Mouse (Mus musculus) retina, adult 2 months (tissue): Measurements from ENCODE around the gene Cbx8.

Source experiments
- DNase-seq: peaks from one replicate; pipeline ENCODE4 v3.0.0-alpha.2; 2012; ENCODE audit warnings: low read depth, low spot score

Gene Cbx8

DNA sequence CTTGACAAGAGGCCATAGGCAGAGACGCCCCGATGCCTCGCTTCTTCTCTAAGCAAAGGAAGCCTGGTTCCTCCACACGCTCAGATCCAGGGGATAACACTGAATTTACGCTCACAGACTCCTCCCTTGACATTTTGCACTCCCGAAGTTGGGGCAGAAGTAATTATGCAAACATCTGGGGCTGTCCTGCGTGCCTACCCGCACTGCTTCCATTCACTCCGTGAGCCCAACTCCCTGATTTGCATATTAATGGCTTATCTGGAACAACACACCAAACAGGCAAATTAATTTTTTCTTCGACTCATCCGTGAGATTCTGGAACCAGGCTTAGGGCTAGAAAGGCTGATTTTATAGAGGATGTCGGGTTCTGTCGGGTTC, 7.4 kb upstream of the Cbx8 start:
- DNase-seq: no peak

DNA sequence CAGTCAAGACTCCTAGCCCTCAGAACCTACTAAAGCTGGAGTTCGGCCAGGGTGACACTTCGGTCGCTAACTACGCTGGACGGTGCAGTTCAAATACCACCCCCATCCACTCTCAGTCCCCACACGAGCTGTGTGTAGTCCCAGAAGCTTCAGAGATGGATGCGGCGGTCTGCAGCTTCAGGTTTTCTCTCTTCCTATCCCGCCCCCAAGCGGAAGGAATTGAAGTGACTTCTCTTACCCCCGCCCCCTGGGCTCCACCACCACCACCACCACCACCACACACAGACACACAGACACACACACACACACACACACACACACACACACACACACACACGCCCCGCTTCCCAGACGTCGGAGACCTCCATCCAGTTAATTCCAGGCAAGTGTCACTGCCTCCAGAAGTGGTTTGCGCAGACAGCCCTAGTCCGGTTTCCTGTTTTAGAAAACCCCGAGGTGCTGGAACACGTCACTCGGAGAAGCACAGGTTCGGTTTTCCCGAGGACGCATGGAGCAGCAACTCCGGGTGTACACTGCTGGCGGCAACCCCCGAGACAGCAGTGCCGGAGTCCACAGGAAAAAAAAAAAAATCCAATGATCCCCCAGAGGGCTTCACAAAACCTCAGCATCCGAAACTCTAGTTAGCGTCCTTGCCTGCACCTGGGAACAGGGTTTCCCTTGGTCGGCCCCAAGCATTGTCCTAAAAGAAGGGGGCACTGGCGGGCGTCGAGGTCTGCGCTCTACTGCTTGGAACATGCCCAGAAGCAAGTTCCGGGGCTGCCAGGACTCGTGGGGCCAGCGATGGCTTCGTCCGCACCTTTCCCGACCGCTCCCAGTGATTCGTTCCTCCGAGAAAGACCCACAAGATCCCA, 6.7 kb upstream of the Cbx8 start:
- DNase-seq: no peak

DNA sequence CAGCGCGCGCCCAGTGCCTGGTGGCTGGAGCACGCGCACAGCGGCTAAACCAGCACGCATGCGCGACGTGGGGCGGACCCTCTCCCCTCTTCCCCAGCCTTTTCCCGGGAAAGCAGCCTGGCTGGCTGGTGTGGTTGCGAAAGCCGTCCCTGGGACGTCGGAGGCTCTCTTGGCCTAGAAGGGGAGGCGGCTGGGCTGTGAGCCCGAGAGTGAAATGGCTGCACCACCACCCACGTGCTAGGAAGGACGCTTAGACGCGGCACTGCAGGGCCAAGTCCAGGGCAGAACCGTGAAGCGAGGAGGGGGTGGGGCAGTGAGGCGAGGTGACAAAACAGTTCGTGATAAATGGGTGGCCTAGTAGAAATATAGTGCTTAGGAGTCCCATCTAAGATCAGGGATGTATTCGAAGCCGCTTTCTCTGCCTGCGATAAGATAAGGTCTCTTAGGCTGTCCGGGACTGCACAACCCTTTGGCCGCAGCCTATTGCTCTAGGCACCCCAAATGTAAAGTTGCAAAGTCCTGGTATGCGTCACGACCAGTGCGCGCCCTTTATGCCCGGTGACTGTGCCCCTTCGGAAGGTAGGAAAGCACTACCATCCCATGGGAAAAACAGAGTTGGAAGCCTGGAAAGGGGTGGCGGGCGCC, 6.0 kb upstream of the Cbx8 start:
- no peak for DNase-seq

DNA sequence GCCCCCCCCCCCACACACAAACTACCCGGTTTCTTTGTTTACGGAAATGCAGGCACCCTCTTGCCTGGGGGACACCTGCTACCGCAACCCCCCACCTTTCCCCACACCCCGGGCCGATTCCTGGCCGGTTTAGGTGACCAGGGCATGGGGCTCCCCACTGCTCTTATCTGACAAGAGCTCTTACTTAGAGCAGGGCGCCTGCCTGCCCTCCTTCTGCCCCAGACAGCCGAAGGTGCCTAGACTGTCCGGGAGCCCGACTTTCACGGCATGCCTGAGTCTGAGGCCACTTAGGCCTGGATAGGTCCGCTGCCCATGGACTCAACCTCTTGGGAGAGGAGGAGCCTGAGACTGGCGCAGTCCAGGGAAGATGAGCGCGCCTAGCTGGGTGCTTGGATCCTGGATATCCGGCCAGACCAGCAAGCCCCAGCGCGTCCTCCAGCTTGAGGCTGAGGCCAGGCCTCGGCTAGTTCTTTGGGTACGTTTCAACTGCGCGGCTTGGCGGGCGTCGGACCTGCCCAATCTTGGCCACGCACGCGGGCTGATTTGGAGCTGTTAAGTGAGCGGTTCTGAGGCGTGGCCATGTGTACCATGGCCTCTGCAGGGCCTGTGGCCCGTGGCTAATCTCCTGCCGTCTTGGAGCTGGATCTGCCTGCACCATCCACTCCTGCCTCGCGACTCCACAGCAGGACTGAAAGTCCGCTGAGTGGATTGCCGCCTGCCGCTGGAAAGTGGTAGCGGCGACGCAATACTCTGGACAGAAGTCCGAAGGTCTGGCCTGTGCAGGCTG, 4.0 kb upstream of the Cbx8 start:
- no peak for DNase-seq

DNA sequence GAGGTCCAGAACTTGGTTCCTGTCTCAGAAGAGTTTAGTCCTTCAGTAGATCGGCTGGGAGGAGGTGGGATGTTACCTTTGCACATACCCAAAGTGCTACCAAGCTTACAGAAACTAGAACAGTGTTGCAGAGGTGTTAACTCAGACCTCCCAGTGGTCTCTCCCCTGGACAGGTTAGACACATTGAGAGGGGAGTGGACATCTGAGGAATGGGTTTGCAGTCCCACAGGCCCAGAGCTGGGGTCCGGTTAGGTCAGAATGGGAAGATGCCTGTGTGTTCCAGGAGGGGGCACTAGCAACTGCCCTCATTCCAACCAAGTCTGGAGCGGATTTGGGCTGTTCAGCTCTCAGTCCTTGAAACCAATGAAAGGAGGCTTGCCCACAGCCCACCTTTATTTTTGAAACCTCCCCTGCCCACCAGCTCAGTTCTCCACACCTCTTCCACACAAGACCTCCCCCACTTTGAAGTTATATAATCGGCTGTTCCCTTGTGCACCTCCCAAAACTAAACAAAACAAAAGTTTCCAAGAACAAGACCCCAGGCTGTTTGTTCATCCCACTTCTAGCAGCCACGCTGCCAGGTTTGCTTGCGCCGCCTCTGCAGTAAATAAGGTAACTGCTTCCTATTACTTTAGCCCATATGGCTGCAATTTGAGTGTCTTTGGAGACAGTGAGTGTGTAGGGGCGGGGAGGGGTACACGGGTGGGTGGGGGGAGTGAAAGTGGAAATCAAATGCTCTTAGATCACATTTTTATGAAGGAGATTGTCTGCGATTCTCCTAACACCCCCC, 3.2 kb upstream of the Cbx8 start:
- no peak for DNase-seq

DNA sequence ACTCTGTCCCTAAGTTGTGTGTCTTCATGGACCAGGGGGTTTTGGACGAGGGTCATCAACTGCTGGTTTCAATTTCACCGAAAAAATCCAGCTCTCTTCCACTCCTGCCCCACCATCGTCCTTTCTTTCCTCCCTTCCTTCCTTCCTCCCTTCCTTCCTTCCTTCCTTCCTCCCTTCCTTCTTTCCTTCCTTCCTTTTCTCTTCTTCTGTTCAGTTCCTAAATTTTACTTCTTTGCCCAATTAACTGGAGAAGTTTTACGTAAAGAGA, 2.4 kb upstream of the Cbx8 start:
- no peak for DNase-seq

DNA sequence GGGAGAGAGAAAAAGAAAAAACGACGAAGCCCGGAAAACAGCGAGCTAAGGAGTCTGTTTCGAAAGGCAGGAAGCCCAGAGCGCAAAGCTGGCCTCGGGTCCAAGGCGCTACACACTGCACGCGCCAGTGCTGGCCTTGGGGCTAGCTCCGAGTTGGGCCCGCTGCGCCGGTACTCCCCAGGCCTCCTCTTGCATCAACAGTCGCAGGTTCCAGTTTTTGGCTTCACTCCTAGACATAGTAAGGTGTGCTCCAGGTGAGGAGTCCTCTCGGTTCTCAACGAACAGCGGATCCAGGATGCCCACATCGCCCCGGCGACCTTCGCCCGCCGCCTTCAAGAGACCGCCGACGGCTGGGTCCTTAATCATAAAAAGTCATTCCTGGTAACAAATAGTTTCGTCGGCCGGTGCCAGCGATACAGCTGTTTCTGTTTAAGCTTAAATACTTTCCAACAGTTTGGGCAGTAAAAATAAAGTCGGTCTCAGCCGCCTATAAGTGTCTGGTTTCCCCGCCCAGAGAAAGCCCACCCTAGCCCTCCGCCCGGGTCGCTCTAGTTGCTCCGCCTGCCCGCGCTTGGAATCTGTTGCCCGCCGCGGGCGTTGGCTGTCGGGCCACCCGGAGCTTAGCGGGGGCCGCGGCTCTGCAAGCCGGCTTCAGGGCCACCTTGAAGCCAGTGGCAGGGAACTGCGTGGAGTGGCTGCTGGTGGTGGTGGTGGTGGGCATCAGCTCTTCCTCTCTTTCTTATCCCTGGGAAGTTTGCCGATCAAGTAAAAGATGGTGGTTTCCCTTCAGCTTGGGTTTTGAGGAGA, 1.9 kb upstream of the Cbx8 start:
- DNase-seq: no peak

DNA sequence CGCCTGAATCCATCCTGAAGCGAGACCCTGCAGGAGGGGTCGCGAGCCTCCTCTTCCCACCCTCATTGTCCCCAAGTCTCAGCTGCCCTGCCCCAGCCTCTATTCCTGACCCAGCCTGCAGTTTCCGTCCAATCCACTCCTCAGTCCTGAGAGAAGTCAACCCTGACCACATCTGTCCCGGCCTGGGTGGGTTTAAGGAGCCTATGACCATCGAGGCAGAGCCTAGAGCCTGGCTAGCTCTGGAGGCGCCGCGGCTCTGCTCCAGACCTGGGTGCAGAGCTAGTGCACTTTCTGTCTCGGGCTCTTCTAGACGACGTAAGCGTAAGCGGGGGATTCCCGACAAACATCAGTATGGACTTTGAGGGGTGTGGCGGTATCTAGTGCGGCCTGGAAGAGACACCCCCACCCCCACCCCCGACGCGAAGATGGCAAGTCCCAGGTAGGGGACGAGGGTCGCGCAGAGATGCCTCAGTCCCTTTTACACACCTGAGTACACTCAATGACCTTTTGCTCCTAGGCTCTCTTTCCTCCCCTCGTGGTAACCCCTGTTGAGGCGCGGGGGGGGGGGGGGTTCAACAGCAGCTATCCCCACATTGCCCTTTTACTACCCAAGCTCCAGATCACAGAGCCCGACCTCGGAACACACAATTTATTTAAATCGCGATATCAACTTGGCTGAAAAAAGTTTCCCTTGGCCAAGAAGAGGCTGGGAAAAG, 1.1 kb upstream of the Cbx8 start:
- no peak for DNase-seq

DNA sequence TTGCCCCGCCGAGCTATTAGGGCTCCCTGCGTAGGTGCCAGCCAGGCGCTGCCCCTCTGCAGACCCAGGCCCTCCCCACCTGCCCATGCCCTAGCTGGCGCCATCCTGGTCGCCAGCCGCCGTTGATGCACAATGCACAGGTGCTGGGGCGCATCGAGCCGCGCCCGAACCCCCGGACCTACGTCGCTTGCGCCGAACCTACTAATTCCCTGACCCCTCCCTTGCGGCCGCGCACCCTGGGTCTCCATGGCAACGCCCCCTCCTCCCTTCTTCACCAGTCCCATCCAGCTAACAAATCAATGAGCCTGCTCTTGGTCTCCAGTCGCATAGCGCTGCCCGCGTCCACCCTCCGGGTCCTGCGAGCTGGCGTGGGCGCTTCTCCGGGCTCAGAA, 552 bp upstream of the Cbx8 start:
- DNase-seq: no peak

DNA sequence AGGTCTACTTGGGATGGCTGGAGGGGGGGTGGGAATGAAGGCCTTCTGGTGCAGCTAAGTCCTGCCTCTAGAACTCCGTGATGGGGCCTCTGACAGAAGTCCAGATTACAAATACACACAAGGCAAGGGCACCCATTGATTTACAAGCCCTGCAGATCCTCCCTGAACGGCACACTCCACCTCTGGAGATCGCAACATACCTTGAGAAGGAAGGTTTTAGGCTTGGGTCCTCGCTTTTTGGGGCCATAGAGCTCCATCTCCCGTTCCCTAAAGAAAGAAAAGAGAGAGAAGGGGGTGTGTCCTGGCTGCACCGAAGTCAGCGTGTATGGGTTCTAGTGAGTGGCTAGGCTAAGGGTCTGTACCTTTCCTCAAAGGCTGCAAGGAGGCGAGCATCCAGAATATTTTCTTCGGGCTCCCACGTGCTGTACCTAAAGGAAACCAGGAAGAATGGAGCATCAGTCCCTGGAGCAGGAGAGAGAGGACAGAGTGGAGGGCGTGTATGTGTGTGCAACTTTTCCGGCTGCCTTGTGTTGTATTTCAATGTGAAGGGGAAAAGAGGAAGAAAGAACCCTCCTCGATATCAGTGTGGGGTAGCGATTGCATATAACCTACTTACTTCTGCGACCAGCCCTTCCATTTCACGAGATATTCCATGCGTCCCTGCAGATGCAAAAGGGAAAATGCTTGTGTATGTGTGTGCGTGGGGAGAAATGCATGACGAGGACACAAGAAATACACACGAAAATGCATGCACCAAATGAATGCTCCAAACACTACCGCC, 847 bp downstream of the Cbx8 start:
- no peak for DNase-seq

DNA sequence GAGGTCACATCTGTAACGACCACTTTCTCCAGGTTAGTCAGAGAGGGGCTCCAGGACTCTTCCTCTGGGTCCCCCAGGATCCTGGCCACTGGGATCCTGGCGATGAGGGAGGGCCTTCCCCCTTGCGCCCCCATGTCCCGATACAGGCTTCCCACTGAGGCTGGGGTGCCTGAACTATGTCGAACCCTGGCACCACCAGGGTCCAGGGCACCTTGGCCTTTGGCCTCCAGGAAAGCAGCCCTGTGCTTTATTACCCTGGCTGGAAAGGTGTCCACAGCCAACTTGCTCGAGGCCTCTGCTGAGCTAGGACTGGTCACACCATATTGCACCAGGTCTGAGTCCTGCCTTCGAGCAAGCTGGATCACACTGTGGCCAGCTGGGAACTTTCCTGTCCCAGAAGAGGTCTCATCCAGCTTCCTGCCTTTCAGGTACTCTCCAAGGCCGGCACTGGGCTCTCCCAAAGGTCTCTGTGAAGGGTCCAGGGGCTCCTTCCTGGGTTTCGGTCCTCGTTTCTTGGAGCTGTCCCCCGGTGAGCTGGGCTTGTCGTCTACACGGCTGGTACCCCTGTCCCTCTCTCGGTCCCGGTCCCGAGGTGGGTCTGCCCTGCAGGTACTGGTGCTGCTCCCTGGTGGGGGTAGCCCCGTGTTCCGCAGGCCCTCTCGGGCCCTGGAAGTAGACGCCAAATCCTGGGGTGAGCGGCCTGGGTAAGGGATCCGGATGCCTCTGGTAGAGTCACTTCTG, 1.9 kb downstream of the Cbx8 start:
- DNase-seq: no peak

DNA sequence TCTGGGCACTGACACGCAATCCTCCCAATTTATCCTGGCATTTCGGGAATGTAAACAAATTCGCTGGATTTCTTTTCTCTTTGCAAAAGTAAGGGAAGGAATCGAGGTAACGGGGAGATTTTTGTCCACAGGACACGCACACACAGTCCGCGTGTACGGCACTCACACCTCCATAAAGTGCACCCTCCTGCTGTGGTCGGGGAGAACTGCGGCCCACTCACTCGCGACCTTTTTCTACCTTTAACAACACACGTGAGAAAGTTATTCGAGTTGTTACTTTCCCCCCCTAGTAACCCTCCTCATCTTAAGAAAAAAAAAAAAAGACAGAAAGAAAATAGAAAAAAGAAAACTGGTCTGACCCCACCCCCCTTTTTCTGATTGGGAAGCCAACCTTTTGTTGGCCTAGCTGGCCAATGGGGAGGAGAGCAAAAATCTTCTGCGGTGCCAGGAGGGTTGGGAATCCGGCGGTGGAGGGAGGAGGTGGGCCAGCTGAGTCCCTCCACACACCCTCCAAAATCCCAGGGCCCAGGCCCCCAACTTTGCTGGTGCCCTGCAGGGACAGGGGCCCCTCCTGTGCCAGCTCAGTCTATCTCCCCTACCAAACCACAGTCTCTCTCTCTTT, 2.9 kb downstream of the Cbx8 start:
- DNase-seq: no peak

DNA sequence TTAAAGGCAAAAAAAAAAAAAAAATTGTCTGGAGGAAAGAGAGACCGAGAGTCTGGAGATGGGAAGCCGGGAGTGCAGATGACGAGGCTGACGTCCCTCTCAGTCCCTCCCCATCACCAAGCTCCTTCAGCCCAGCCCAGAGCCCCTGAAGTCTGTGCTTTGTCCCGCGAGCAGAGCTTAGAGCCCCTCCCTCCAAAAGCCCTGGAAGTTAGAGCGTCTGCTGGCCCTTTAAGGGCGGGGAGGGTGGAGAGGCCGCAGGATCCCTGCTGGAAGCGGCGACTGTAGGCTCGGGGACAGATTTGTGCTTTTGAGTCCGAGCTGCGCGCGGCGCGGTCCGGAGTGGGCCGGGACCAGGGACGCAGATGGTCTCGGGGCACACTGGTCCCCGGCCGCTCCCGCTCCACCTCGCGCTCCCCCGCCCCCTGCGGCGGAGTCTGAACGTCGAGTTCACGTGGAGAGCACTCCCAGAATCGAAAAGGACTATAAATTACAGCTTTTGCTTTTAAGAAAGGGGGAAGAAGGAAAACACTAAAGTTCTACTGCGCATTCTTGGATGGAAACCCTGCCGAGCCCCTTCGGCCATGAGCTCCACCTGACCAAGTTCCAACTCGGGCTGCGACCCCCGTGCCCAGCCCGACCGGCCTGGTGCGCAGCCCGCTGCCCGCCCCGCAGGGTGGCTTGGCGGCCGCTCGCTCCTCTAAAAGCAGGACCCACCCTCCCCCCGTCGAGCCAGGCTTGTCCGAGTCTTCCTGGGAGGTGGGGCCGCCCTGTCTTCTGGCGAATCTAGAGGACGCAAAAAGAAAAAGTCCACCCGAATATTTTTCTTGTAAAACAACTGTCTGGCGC, 3.6 kb downstream of the Cbx8 start:
- DNase-seq: no peak

DNA sequence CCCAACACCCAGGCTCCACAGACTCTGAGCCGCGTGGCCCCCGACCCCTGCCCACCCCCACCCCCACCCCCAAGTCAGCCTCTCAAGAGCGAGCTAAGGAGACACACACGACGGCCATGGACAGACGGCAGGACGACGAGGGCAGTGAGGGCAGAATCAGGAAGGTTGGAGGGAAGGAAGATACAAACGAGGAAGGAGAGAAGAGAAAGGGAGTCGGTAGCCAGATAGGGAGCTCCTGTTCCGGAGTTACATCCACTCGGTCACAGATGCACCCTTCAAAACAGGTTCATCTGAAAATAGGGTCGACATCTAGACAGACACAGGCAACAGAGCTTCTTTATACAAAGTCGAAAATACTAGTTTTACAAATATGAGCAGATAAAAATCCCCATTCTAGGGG, 4.3 kb downstream of the Cbx8 start:
- DNase-seq: no peak

DNA sequence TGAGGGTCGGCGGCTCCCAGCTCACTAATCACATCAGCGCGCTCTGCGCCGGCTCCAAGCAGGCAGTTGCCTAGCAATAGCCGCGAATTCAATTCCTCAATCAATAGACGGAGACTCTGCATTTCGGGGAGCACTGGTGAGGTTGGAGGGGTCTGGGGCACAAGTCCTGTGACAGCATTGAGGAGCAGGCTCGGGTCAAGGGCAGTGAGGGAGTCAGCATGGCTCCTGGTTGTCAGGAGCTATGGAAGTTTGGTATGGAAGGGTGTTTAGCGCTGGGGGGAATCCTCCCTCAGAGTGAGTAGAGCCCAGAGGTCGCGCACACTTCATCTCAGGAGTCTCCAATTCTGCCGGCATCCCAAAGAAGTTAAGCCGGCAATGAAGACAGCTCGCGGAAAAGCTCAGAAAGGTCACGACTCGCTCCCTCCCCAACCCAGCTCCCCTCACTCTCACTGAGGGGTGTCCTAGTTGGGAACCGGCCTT, 5.0 kb downstream of the Cbx8 start:
- no peak for DNase-seq

DNA sequence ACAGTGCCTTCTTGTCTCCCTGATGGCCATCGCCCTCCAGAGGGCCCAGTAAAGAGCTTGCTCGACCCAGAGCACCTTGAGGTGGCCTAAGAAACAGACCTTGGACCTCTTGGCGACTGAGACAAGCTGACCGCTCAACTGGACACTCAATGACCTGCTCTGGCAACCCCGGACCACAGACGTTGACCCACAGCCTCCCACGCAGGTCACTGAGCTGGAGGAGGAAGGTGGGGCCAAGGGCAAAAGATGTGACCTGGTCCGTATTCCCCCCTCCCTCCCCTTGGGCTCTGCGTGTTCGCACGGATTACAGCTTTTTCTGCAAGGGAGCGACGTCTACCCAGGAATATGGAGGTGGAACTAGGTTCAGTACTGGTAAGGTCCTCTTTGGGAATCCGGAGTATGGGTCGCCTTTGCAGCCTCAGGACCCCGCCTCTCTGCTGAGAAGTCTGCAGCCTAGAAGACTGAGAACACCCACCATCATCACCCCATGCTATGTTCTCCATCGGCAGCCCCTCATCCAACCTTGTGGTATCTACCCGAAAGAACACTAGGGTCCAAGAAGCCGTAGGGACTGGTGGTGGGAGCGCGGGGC, 5.6 kb downstream of the Cbx8 start:
- no peak for DNase-seq

DNA sequence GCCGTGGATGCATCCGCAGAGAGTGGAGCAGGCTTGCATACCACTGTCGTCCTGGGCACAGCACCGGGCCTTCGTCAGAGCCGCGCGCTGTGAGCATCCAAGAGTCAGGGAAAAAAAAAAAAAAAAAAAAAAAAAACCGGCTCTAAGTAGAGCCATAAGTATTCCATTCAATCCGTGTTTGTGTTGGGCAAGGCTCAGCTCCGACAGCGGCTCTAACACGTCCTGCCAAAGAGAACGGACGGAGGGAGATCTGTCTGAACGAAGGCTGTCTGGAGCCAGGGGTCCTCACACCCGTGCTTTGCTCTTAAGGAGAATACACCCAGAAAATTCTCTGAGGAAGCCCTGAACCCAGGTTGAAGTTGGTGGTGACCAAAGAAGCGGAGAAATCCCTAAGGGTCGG, 6.1 kb downstream of the Cbx8 start:
- no peak for DNase-seq
